ENCODE assay signal across 20 mouse cellular contexts in the genomic region with DNA sequence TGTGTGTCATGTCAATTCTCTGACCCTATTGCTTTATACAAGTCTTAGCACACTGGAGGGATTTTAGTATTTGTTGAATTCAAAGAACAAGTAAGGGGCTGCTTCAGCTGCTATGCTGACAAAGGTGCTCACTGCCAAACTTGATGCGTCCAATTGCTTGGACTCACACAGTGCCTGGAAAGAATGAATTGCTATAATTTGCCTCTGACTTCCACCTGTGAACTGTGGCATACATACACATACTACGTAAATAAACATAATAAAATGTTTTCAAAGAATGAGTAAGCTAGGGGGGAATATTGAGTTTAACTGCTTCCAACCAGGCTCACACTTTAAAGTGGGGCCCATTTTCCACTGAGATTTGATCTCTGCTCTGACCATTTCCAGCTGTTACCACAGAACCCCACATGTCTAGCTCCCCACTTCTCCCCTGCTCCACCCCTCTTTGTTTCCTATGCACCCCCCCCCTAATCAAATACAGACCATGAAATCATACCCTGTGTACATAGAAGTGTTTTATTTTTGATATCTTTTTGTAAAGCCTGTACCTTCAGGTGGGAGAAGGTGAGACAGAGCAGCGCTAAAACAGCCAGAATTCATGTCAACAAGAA.
A peak's percentile ranks its signal among the peaks of the same experiment; 100 is the strongest.
DNase-seq lines count a peak whose midpoint lies in the region; ATAC-seq and TF ChIP-seq lines count a peak whose summit lies in the region.
"Had no signal": no experiment of that assay in that cellular context is flagged by ENCODE, and none has a peak within 500 bp of the region (broad histone marks: within the 10 kb centered on the region; RNA-seq: fewer than 3 reads in every experiment).

No protein-coding gene starts in this region.

- H3K4me2 ChIP-seq in embryonic facial prominence, embryonic 11.5 days (ENCODE audit: low read depth, low read length): no peak overlapping the region
- H3K4me2 ChIP-seq in embryonic facial prominence, embryonic 14.5 days (ENCODE audit: low read depth, low read length): no peak overlapping the region
- H3K4me2 ChIP-seq in limb, embryonic 11.5 days (ENCODE audit: low read depth, severe bottlenecking): no peak overlapping the region
- H3K4me2 ChIP-seq: forebrain, embryonic 13.5 days; heart, embryonic 11.5 days; heart, embryonic 15.5 days; hindbrain, embryonic 13.5 days had no signal

- no peak overlapping the region for H3K9ac ChIP-seq in embryonic facial prominence, embryonic 11.5 days (replicated peaks; ENCODE audit: low read length)
- H3K9ac ChIP-seq in embryonic facial prominence, embryonic 14.5 days (ENCODE audit: low read depth, low read length): no peak overlapping the region
- H3K9ac ChIP-seq in limb, embryonic 11.5 days (ENCODE audit: low read length): no peak overlapping the region
- H3K9ac ChIP-seq: forebrain, embryonic 13.5 days; forebrain, postnatal 0 days; heart, embryonic 15.5 days; hindbrain, embryonic 13.5 days had no signal

- H3K4me1 ChIP-seq in embryonic facial prominence, embryonic 11.5 days (ENCODE audit: control insufficient read depth, insufficient read depth, low read length): no peaks in the 10 kb centered on the region; the same call in 1 of the 2 replicates
- H3K4me1 ChIP-seq in embryonic facial prominence, embryonic 14.5 days (ENCODE audit: control insufficient read depth, insufficient read depth, low read length): peaks cover 26% of the 10 kb centered on the region
- peaks cover 28% of the 10 kb centered on the region for H3K4me1 ChIP-seq in limb, embryonic 11.5 days (ENCODE audit: control insufficient read depth, insufficient read depth, low read length)
- H3K4me1 ChIP-seq in lung, adult 2 months (ENCODE audit: control insufficient read depth, insufficient read depth, low read length): peaks cover 14% of the 10 kb centered on the region
- H3K4me1 ChIP-seq: forebrain, embryonic 13.5 days; hindbrain, embryonic 13.5 days had no signal

- no peaks in the 10 kb centered on the region for H3K27me3 ChIP-seq in embryonic facial prominence, embryonic 11.5 days (ENCODE audit: control insufficient read depth, insufficient read depth, low read length)
- H3K27me3 ChIP-seq in embryonic facial prominence, embryonic 14.5 days (replicated peaks; ENCODE audit: control insufficient read depth, insufficient read depth, low read length): no peaks in the 10 kb centered on the region
- no peaks in the 10 kb centered on the region for H3K27me3 ChIP-seq in limb, embryonic 11.5 days (ENCODE audit: control insufficient read depth, insufficient read depth, low read length)
- H3K27me3 ChIP-seq: forebrain, embryonic 13.5 days; heart, embryonic 15.5 days; hindbrain, embryonic 13.5 days had no signal

- DNase-seq in embryonic facial prominence, embryonic 11.5 days (ENCODE audit: low spot score): peak; percentile 76
- DNase-seq in embryonic facial prominence, embryonic 14.5 days (ENCODE audit: low spot score): peak; percentile 74
- DNase-seq in limb, embryonic 11.5 days (ENCODE audit: low spot score): no peak
- no peak for DNase-seq in kidney, postnatal 4 days
- no peak for DNase-seq in lung, adult 2 months
- DNase-seq in thymus, adult 18-20 months: no peak
- DNase-seq in urinary bladder, adult 18-20 months (ENCODE audit: low spot score in 2 of 2): no peak
- DNase-seq: adrenal gland, adult 8-10 months; adrenal gland, postnatal 36 days; cerebellum, adult 2 months; cerebellum, postnatal 10 days; forebrain, postnatal 0 days; gastrocnemius, postnatal 36 days; heart, adult 11 months; heart, postnatal 14 days had no signal

- H3K36me3 ChIP-seq in embryonic facial prominence, embryonic 11.5 days (replicated peaks; ENCODE audit: control insufficient read depth, insufficient read depth, low read depth, low read length): no peaks in the 10 kb centered on the region
- no peaks in the 10 kb centered on the region for H3K36me3 ChIP-seq in embryonic facial prominence, embryonic 14.5 days (ENCODE audit: control insufficient read depth, insufficient read depth, low read length)
- no peaks in the 10 kb centered on the region for H3K36me3 ChIP-seq in limb, embryonic 11.5 days (ENCODE audit: control insufficient read depth, insufficient read depth, low read length)
- H3K36me3 ChIP-seq: heart, embryonic 15.5 days; hindbrain, embryonic 13.5 days had no signal

- TF ChIP-seq POLR2A in lung, adult 2 months (IDR thresholded peaks at IDR 0.05; ENCODE audit: borderline replicate concordance, extremely low read depth, low read depth, low read length): no peak

- no peaks in the 10 kb centered on the region for H3K9me3 ChIP-seq in embryonic facial prominence, embryonic 11.5 days (replicated peaks; ENCODE audit: control insufficient read depth, low read length)
- no peaks in the 10 kb centered on the region for H3K9me3 ChIP-seq in embryonic facial prominence, embryonic 14.5 days (ENCODE audit: control insufficient read depth, low read length)
- H3K9me3 ChIP-seq in limb, embryonic 11.5 days (ENCODE audit: control insufficient read depth, low read length): no peaks in the 10 kb centered on the region; the same call in 1 of the 2 replicates
- H3K9me3 ChIP-seq: forebrain, embryonic 13.5 days; heart, embryonic 15.5 days; hindbrain, embryonic 13.5 days had no signal

- no peak overlapping the region for H3K27ac ChIP-seq in embryonic facial prominence, embryonic 11.5 days (replicated peaks; ENCODE audit: low read depth, low read length)
- H3K27ac ChIP-seq in embryonic facial prominence, embryonic 14.5 days (replicated peaks; ENCODE audit: low read depth, low read length): no peak overlapping the region
- H3K27ac ChIP-seq in limb, embryonic 11.5 days (replicated peaks; ENCODE audit: low read depth, low read length): peak overlapping the region; percentile 9; the same call in 1 of the 2 replicates
- H3K27ac ChIP-seq: forebrain, embryonic 13.5 days; heart, embryonic 15.5 days; hindbrain, embryonic 13.5 days; hindbrain, postnatal 0 days had no signal

- 33% methylated on average over 3 of the region's 3 CpGs for WGBS in embryonic facial prominence, embryonic 11.5 days
- 35% methylated on average over 3 of the region's 3 CpGs for WGBS in embryonic facial prominence, embryonic 14.5 days
- WGBS in limb, embryonic 11.5 days: 55% methylated on average over 3 of the region's 3 CpGs
- 88% methylated on average over 3 of the region's 3 CpGs for WGBS in lung, adult 2 months

- ATAC-seq in embryonic facial prominence, embryonic 11.5 days (replicated peaks; ENCODE audit: insufficient number of reproducible peaks, low FRiP score, low TSS enrichment, low read depth): peak; percentile 31; the same call in 1 of the 2 replicates
- peak; percentile 60 for ATAC-seq in embryonic facial prominence, embryonic 14.5 days (ENCODE audit: low read depth)
- peak; percentile 33; the same call in 1 of the 2 replicates for ATAC-seq in limb, embryonic 11.5 days (ENCODE audit: insufficient number of reproducible peaks, low FRiP score, low TSS enrichment, low read depth)
- ATAC-seq: forebrain, embryonic 13.5 days; forebrain, postnatal 0 days; hindbrain, postnatal 0 days had no signal

- no peak for TF ChIP-seq CTCF in lung, adult 2 months (IDR thresholded peaks at IDR 0.05; ENCODE audit: insufficient read depth, low read length)

- no peak overlapping the region for H3K4me3 ChIP-seq in embryonic facial prominence, embryonic 11.5 days (ENCODE audit: low read depth, low read length)
- H3K4me3 ChIP-seq in embryonic facial prominence, embryonic 14.5 days (ENCODE audit: low read depth, low read length): no peak overlapping the region
- no peak overlapping the region for H3K4me3 ChIP-seq in limb, embryonic 11.5 days (ENCODE audit: low read depth, low read length)
- no peak overlapping the region for H3K4me3 ChIP-seq in lung, adult 2 months (replicated peaks; ENCODE audit: extremely low read depth, low read depth, low read length)
- H3K4me3 ChIP-seq: forebrain, embryonic 13.5 days; heart, embryonic 15.5 days; hindbrain, embryonic 13.5 days had no signal

Comparison
In these comparisons a context has a peak if more than half of its experiments do, and no peak if none do; other contexts are left out.
1. DNase-seq: peak in embryonic facial prominence, embryonic 11.5 days (single experiment) and embryonic facial prominence, embryonic 14.5 days (single experiment); none in limb, embryonic 11.5 days (single experiment), kidney, postnatal 4 days (0 of 2), lung, adult 2 months (single experiment), thymus, adult 18-20 months (0 of 2) and urinary bladder, adult 18-20 months (0 of 2).
2. Peak in every context shown above with its lines, with median percentiles within 50 percentile points of each other: ATAC-seq.